Mouse (Mus musculus): ENCODE data around the gene Klb.
"Not testable (repeated sequence)": the region's sequence is repeated elsewhere in the genome, so short reads cannot be mapped to it uniquely, and the experiment has no call there.

The Klb gene

GRCm38 (mm10) chr5:65348168-65348567, at the start of gene Klb:
Gene Klb, plus strand, starts transcription at chr5:65348314.
- DNase-seq (ENCODE audit: low spot score) = no peak

GRCm38 (mm10) chr5:65299623-65300022, 48.5 kb upstream of the Klb start:
- not testable (repeated sequence) for DNase-seq (ENCODE audit: low spot score)

GRCm38 (mm10) chr5:65300121-65300520, 48.0 kb upstream of the Klb start:
- no peak for DNase-seq (ENCODE audit: low spot score)

GRCm38 (mm10) chr5:65305516-65305915, 42.6 kb upstream of the Klb start:
- no peak for DNase-seq (ENCODE audit: low spot score)

- DNase-seq (ENCODE audit: low spot score) = no peak
Observed at GRCm38 (mm10) chr5:65308208-65308607, 39.9 kb upstream of the Klb start.

GRCm38 (mm10) chr5:65308866-65309265, 39.2 kb upstream of the Klb start:
- no peak for DNase-seq (ENCODE audit: low spot score)

- no peak for DNase-seq (ENCODE audit: low spot score)
Observed at GRCm38 (mm10) chr5:65319176-65319575, 28.9 kb upstream of the Klb start.

- no peak for DNase-seq (ENCODE audit: low spot score)
Observed at GRCm38 (mm10) chr5:65322165-65322564, 25.9 kb upstream of the Klb start.

GRCm38 (mm10) chr5:65324271-65324670, 23.8 kb upstream of the Klb start:
- DNase-seq (ENCODE audit: low spot score) = no peak

- DNase-seq (ENCODE audit: low spot score) = no peak
Observed at GRCm38 (mm10) chr5:65324758-65325355, 23.3 kb upstream of the Klb start.

- DNase-seq (ENCODE audit: low spot score) = no peak
Observed at GRCm38 (mm10) chr5:65326212-65326611, 21.9 kb upstream of the Klb start.

- DNase-seq (ENCODE audit: low spot score) = no peak
Observed at GRCm38 (mm10) chr5:65329971-65330370, 18.1 kb upstream of the Klb start.

- no peak for DNase-seq (ENCODE audit: low spot score)
Observed at GRCm38 (mm10) chr5:65334788-65335187, 13.3 kb upstream of the Klb start.

- DNase-seq (ENCODE audit: low spot score) = peak; percentile 89
Observed at GRCm38 (mm10) chr5:65335298-65336074, 12.6 kb upstream of the Klb start, which contains the start of gene Rfc1. Gene Rfc1, minus strand, starts transcription at chr5:65335670.

GRCm38 (mm10) chr5:65336075-65336355, 12.1 kb upstream of the Klb start:
- DNase-seq (ENCODE audit: low spot score) = no peak

GRCm38 (mm10) chr5:65338394-65338793, 9.7 kb upstream of the Klb start:
- DNase-seq (ENCODE audit: low spot score) = no peak

- no peak for DNase-seq (ENCODE audit: low spot score)
Observed at GRCm38 (mm10) chr5:65340167-65340566, 7.9 kb upstream of the Klb start.

GRCm38 (mm10) chr5:65350508-65350907, 2.4 kb downstream of the Klb start:
- DNase-seq (ENCODE audit: low spot score) = no peak

- DNase-seq (ENCODE audit: low spot score) = no peak
Observed at GRCm38 (mm10) chr5:65354097-65354496, 6.0 kb downstream of the Klb start.

- no peak for DNase-seq (ENCODE audit: low spot score)
Observed at GRCm38 (mm10) chr5:65354985-65355384, 6.9 kb downstream of the Klb start.

GRCm38 (mm10) chr5:65356851-65357250, 8.7 kb downstream of the Klb start:
- no peak for DNase-seq (ENCODE audit: low spot score)

- DNase-seq (ENCODE audit: low spot score) = no peak
Observed at GRCm38 (mm10) chr5:65357771-65358170, 9.7 kb downstream of the Klb start.

- no peak for DNase-seq (ENCODE audit: low spot score)
Observed at GRCm38 (mm10) chr5:65367837-65368236, 19.7 kb downstream of the Klb start.

- no peak for DNase-seq (ENCODE audit: low spot score)
Observed at GRCm38 (mm10) chr5:65371551-65371950, 23.4 kb downstream of the Klb start.
